Mouse (Mus musculus): ENCODE measurements around the gene Gm21836.
"Not testable (repeated sequence)": the region's sequence is repeated elsewhere in the genome, so short reads cannot be mapped to it uniquely, and the experiment has no call there.

The Gm21836 gene

GRCm38 (mm10) chr9:124493693-124494092 is at the start of gene Gm21836:
TSS of gene Gm21836 (minus strand) at chr9:124493793.
- not testable (repeated sequence) for DNase-seq (ENCODE audit: low spot score in 2 of 2)

GRCm38 (mm10) chr9:124480361-124480980 is 13.1 kb downstream of the Gm21836 start:
- not testable (repeated sequence) for DNase-seq (ENCODE audit: low spot score in 2 of 2)

- peak; percentile 17 to 31 for DNase-seq (ENCODE audit: low spot score in 2 of 2)
These were observed 15.5 kb downstream of the Gm21836 start for GRCm38 (mm10) chr9:124478081-124478480.

GRCm38 (mm10) chr9:124476096-124476902 is 17.3 kb downstream of the Gm21836 start, which contains the start of gene Ppp2r3d:
TSS of gene Ppp2r3d (minus strand) at chr9:124476898.
- no peak for DNase-seq (ENCODE audit: low spot score in 2 of 2)

- no peak for DNase-seq (ENCODE audit: low spot score in 2 of 2)
These were observed 17.9 kb downstream of the Gm21836 start for GRCm38 (mm10) chr9:124475689-124476088.

GRCm38 (mm10) chr9:124456572-124456971 is 37.0 kb downstream of the Gm21836 start:
- DNase-seq (ENCODE audit: low spot score in 2 of 2), result no peak

Measured in frontal cortex, postnatal 36 days (tissue).